Mouse (Mus musculus) embryonic fibroblast, embryonic 13.5 days (primary cell): ENCODE measurements around the gene Ccdc63.

ENCODE experiments used
- CTCF ChIP-seq: IDR thresholded peaks from 2 replicates; pipeline ENCODE4 v1.5.1; 2011; ENCODE audit warnings: mild to moderate bottlenecking, control low read depth, low read length, moderate library complexity, borderline replicate concordance; ENCODE audit not compliant: insufficient read depth
- POLR2A ChIP-seq: IDR thresholded peaks from 2 replicates; pipeline ENCODE4 v1.6.1; 2011; ENCODE audit warnings: low read depth, mild to moderate bottlenecking, control low read depth, low read length, moderate library complexity

DNA sequence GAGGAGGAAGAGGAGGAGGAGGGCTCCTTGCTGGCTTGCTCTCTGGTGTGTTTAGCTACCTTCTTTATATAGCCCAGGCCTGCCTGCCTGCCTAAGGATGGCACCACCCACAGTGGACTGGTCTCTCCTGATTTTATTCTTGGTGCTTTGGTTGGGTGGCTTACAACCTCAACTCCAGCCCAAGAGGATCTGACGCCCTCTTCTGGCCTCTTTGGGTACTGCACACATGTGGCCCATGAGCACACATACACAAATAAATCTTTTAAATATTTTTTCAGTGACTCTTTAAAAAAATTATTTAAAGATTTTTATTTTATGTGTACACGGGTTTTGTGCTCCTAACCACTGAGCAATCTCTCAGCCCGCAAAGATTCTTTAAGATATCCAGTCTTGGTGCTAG is 64.9 kb downstream of the Ccdc63 start:
- TF ChIP-seq CTCF (no peak), POLR2A (no peak)
